Mouse (Mus musculus) T-helper 17 cell (primary cell): ENCODE results near the gene Rbms3.

Experiments
- in situ Hi-C, 2 experiments: fragments of 300-600 bp; cut with MboI, MseI; formaldehyde crosslinking; loops; 1 replicate in 1 of 2; 2 replicates in 1 of 2; pipeline ENCODE4 v1.15.1; 2025; ENCODE audit warnings: high pct_unique_total_duplicates in 2 of 2

The Rbms3 gene

GRCm38 (mm10) chr9:116542793-116543192 lies 1086.9 kb downstream of the Rbms3 start:
- in situ Hi-C loops = loop anchor here in 1 of 2 experiments (5.0 kb wide), 1 partner anchor 110 kb away; no protein-coding TSS in a partner anchor

- in situ Hi-C loops = loop anchor here in 1 of 2 experiments (5.0 kb wide), 1 partner anchor 110 kb away; no protein-coding TSS in a partner anchor
These were observed 1087.7 kb downstream of the Rbms3 start for GRCm38 (mm10) chr9:116541976-116542375.

DNA sequence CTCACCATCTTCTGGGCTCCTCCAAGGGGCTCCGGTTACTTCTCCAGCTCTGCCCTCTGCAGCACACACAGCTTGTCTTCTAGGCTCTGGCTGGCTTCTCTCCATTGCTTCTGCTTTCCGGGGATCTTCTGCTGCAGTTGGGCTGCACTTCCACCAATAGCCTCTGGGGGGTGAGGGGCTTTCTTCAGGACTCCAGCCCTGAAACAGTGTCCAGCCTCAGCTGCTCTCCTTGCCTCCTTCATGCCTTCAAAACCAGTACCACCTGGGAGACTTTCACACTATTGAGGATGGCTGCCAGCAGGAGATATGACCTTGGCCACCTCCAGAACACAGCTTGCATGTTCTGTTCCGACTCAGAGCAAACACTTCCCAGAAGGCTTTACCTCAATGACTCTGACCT lies 1094.0 kb downstream of the Rbms3 start:
- in situ Hi-C loops = no loop called here

DNA sequence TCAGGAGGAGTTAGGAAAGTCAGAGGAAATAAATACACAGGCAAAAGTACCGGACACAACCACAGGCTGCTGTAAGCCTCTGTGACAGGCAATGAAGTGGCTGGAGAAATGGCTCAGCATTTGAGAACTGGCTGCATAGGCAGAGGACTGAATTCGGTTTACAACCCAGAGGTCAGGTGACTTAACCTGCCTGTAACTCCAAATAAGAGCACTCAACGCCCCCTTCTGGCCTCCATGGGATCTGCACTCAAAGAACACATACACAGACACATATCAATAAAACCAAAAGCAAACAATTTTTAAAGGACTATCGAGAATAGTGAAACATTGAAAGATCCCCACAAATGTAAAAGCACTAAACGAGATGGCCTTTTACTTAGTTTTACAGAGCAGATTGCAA lies 1096.3 kb downstream of the Rbms3 start:
- in situ Hi-C loops = no loop called here

GRCm38 (mm10) chr9:116531121-116531520 lies 1098.6 kb downstream of the Rbms3 start:
- in situ Hi-C loops = no loop called here

GRCm38 (mm10) chr9:116524386-116524785 lies 1105.3 kb downstream of the Rbms3 start:
- in situ Hi-C loops = no loop called here
